Mouse (Mus musculus) limb, embryonic 11.5 days (tissue): ENCODE measurements around the gene Rfc5. TPM values are rescaled to one million over a fixed set of nuclear protein-coding genes. Genes with fewer than 3 reads are reported as not detected.
"Not testable (repeated sequence)": the region's sequence is repeated elsewhere in the genome, so short reads cannot be mapped to it uniquely, and the experiment has no call there.

ENCODE experiments used
- ATAC-seq: fragments of 200-750 bp; cut with Nextera tagmentation; 2 replicates; pipeline ENCODE4 v1.8.0; 2017; ENCODE audit warnings: low read depth; ENCODE audit not compliant: insufficient number of reproducible peaks, low FRiP score, low TSS enrichment
- DNase-seq: peaks from one replicate; pipeline ENCODE4 v3.0.0-alpha.2; 2015; ENCODE audit warnings: low spot score
- H3K27ac ChIP-seq: fragments of 300-500 bp; sonication (generic); replicated peaks from 2 replicates; pipeline ENCODE4 v1.5.1; 2014; ENCODE audit warnings: low read depth, mild to moderate bottlenecking, low read length
- H3K27me3 ChIP-seq: fragments of 300-500 bp; sonication (generic); 2 replicates; pipeline ENCODE4 v1.6.1; 2014; ENCODE audit warnings: mild to moderate bottlenecking, low read length, mixed read lengths; ENCODE audit not compliant: control insufficient read depth, insufficient read depth
- H3K36me3 ChIP-seq: fragments of 300-500 bp; sonication (generic); 2 replicates; pipeline ENCODE4 v1.6.1; 2014; ENCODE audit warnings: mild to moderate bottlenecking, low read length, moderate library complexity, mixed read lengths; ENCODE audit not compliant: control insufficient read depth, insufficient read depth
- H3K4me1 ChIP-seq: fragments of 300-500 bp; sonication (generic); 2 replicates; pipeline ENCODE4 v1.6.1; 2014; ENCODE audit warnings: low read length, mixed read lengths; ENCODE audit not compliant: control insufficient read depth, insufficient read depth
- H3K4me2 ChIP-seq: fragments of 300-500 bp; sonication (generic); 2 replicates; pipeline ENCODE4 v1.6.1; 2014; ENCODE audit warnings: low read depth, mild to moderate bottlenecking, moderate library complexity; ENCODE audit not compliant: severe bottlenecking
- H3K4me3 ChIP-seq: fragments of 300-500 bp; sonication (generic); 2 replicates; pipeline ENCODE4 v1.5.1; 2014; ENCODE audit warnings: low read depth, low read length
- H3K9ac ChIP-seq: fragments of 300-500 bp; sonication (generic); 2 replicates; pipeline ENCODE4 v1.6.1; 2014; ENCODE audit warnings: mild to moderate bottlenecking, low read length
- H3K9me3 ChIP-seq: fragments of 300-500 bp; sonication (generic); 2 replicates; pipeline ENCODE4 v1.6.1; 2016; ENCODE audit warnings: low read length; ENCODE audit not compliant: control insufficient read depth
- WGBS: fragments of 180-500 bp; shearing (Covaris S2); extraction: QIAGEN DNeasy Blood & Tissue Kit; methylation state at CpG from one replicate; pipeline ENCODE4 v1.1.7; 2014; 5-methylcytosine and 5-hydroxymethylcytosine counted together
- polyA plus RNA-seq: library from polyadenylated mRNA; unstranded; fragments of >200 nt; fragmentation: Nextera tagmentation; extraction: Ambion mirVana; gene quantifications from 2 replicates; pipeline ENCODE4 v1.2.1, GENCODE M21; 2014

Gene Rfc5
- polyA plus RNA-seq, 1 experiment from 2014 or later = 121 TPM

- not testable (repeated sequence) for H3K4me2 ChIP-seq, H3K9ac ChIP-seq, ATAC-seq, DNase-seq, H3K36me3 ChIP-seq, H3K4me3 ChIP-seq, H3K27me3 ChIP-seq, H3K27ac ChIP-seq, H3K9me3 ChIP-seq, H3K4me1 ChIP-seq
- WGBS = 68% methylated on average over 2 of the region's 2 CpGs
Measured at GRCm38 (mm10) chr5:117404671-117405070, 15.8 kb upstream of the Rfc5 start.

GRCm38 (mm10) chr5:117403609-117404008, 14.8 kb upstream of the Rfc5 start:
- Histone ChIP-seq H3K9ac (no peak overlapping the region), H3K4me3 (no peak overlapping the region), H3K27me3 (no peaks in the 10 kb centered on the region), H3K27ac (no peak overlapping the region), H3K4me2 (no peak overlapping the region), H3K9me3 (no peaks in the 10 kb centered on the region), H3K36me3 (no peaks in the 10 kb centered on the region), H3K4me1 (no peaks in the 10 kb centered on the region)
- 91% methylated on average over 8 of the region's 8 CpGs for WGBS
- no peak for ATAC-seq
- DNase-seq = no peak

GRCm38 (mm10) chr5:117399281-117399680, 10.4 kb upstream of the Rfc5 start:
- Histone ChIP-seq H3K27me3 (no peaks in the 10 kb centered on the region), H3K9me3 (no peaks in the 10 kb centered on the region), H3K4me2 (no peak overlapping the region), H3K4me1 (no peaks in the 10 kb centered on the region), H3K4me3 (no peak overlapping the region), H3K36me3 (no peaks in the 10 kb centered on the region), H3K27ac (no peak overlapping the region), H3K9ac (no peak overlapping the region)
- WGBS = 75% methylated on average over 9 of the region's 9 CpGs
- ATAC-seq (no peak), DNase-seq (no peak)

- Histone ChIP-seq H3K9ac (no peak overlapping the region), H3K27ac (no peak overlapping the region), H3K36me3 (no peaks in the 10 kb centered on the region), H3K4me3 (no peak overlapping the region), H3K27me3 (no peaks in the 10 kb centered on the region), H3K4me1 (no peaks in the 10 kb centered on the region), H3K4me2 (no peak overlapping the region), H3K9me3 (no peaks in the 10 kb centered on the region)
- ATAC-seq = no peak
- 43% methylated on average over 4 of the region's 5 CpGs for WGBS
- no peak for DNase-seq
Measured at GRCm38 (mm10) chr5:117398007-117398550, 9.2 kb upstream of the Rfc5 start.

- Histone ChIP-seq H3K4me1 (no peaks in the 10 kb centered on the region), H3K4me3 (no peak overlapping the region), H3K9me3 (no peaks in the 10 kb centered on the region), H3K27ac (no peak overlapping the region), H3K36me3 (no peaks in the 10 kb centered on the region), H3K4me2 (no peak overlapping the region), H3K9ac (no peak overlapping the region), H3K27me3 (no peaks in the 10 kb centered on the region)
- WGBS = 91% methylated on average over 6 of the region's 6 CpGs
- DNase-seq = no peak
- ATAC-seq = no peak
Measured at GRCm38 (mm10) chr5:117397371-117397770, 8.5 kb upstream of the Rfc5 start.

GRCm38 (mm10) chr5:117396596-117397014, 7.8 kb upstream of the Rfc5 start:
- Histone ChIP-seq H3K4me1 (no peaks in the 10 kb centered on the region), H3K9me3 (no peaks in the 10 kb centered on the region), H3K9ac (no peak overlapping the region), H3K27me3 (no peaks in the 10 kb centered on the region), H3K4me3 (no peak overlapping the region), H3K36me3 (no peaks in the 10 kb centered on the region), H3K27ac (no peak overlapping the region), H3K4me2 (no peak overlapping the region)
- ATAC-seq = no peak
- no peak for DNase-seq
- 82% methylated on average over 6 of the region's 6 CpGs for WGBS

- Histone ChIP-seq H3K27ac (no peak overlapping the region), H3K36me3 (no peaks in the 10 kb centered on the region), H3K27me3 (no peaks in the 10 kb centered on the region), H3K4me1 (no peaks in the 10 kb centered on the region), H3K4me2 (no peak overlapping the region), H3K9ac (no peak overlapping the region), H3K4me3 (no peak overlapping the region), H3K9me3 (no peaks in the 10 kb centered on the region)
- 90% methylated on average over 5 of the region's 5 CpGs for WGBS
- no peak for DNase-seq
- ATAC-seq = no peak
Measured at GRCm38 (mm10) chr5:117395834-117396233, 7.0 kb upstream of the Rfc5 start.

- no peaks in the 10 kb centered on the region for H3K9me3 ChIP-seq
- 93% methylated on average over 1 of the region's 1 CpGs for whole genome bisulfite sequencing
- no peak overlapping the region for H3K9ac ChIP-seq
- H3K4me1 ChIP-seq = peaks cover 6% of the 10 kb centered on the region; the same call in 1 of the 2 replicates
- H3K27me3 ChIP-seq = no peaks in the 10 kb centered on the region
- DNase-seq = no peak
- H3K4me3 ChIP-seq = no peak overlapping the region
- no peaks in the 10 kb centered on the region; the same call in 1 of the 2 replicates for H3K36me3 ChIP-seq
- H3K27ac ChIP-seq = no peak overlapping the region
- H3K4me2 ChIP-seq = no peak overlapping the region
- ATAC-seq = no peak
Measured at GRCm38 (mm10) chr5:117390895-117391294, 2.0 kb upstream of the Rfc5 start.

- Histone ChIP-seq H3K36me3 (peaks cover 2% of the 10 kb centered on the region), H3K27ac (peak overlapping the region; percentile 68; the same call in 1 of the 2 replicates), H3K4me1 (peaks cover 6% of the 10 kb centered on the region; the same call in 1 of the 2 replicates), H3K9me3 (no peaks in the 10 kb centered on the region), H3K9ac (peak overlapping the region; percentile 93), H3K4me2 (peak overlapping the region; percentile 58), H3K27me3 (no peaks in the 10 kb centered on the region), H3K4me3 (peak overlapping the region; percentile 80)
- DNase-seq = peak; percentile 81
- 11% methylated on average over 16 of the region's 16 CpGs for WGBS
- peak; percentile 33; the same call in 1 of the 2 replicates for ATAC-seq
Measured at GRCm38 (mm10) chr5:117388296-117388751, 523 bp downstream of the Rfc5 start.
